Mouse (Mus musculus) kidney, postnatal 14 days (tissue): ENCODE results near the gene Slx4ip.
A peak's percentile ranks its signal among the peaks of the same experiment; 100 is the strongest.

Experiments
- DNase-seq: peaks from one replicate; pipeline ENCODE4 v3.0.0; 2022; ENCODE audit warnings: mixed read lengths

The Slx4ip gene

DNA sequence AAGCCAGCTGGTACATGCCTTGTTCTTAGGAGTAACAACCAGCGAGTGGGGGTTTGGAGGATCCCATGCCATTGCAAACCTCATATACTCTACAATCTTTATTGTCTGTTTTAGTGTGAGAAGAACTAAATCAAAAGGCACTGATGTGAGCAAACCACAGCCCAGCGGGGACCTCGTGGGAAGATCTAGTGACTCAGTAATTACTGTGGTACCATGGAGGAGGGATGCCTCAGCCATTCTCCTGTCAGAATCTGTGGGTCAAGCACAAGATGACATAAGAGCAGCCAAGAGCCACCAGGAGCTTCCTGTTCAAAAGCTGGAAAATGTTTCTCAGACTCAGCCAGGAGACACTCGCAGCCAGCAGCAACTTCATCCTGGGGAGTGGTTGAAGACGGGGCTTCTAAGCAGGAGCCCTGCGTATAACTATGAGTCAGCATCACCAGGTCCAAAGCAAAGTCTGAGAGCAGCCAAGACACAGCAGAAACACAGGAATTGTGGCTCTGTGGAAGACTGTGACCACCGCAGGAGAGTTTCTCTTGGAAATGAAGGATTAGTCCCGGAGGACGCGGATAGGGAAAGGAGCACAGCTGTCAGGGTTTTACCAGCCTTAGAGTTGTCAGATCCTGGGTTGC lies 176.6 kb downstream of the Slx4ip start:
- DNase-seq = no peak

GRCm38 (mm10) chr2:137073473-137074312 lies 182.7 kb downstream of the Slx4ip start:
- no peak for DNase-seq

- no peak for DNase-seq
Observed at GRCm38 (mm10) chr2:137074313-137074620, 183.2 kb downstream of the Slx4ip start.

DNA sequence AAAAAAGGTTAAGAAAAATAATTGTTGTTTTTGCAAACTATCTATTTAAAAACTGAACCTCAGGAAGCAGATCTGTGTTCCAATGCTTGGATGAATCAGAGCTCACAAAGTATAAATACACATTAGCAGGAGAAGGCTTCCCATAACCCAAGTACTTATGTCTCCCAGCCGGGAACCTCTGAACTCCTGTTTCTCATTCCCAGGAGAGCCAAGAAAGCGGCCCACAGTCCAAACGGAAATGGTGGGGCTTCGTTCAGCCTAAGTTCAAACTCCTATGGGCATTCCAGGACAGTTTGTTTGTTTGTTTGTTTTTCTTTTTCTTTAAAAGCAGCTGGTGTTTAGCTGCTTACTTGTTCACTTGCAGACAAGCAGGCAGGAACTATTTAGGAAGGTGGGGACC lies 187.8 kb downstream of the Slx4ip start:
- peak; percentile 47 for DNase-seq

DNA sequence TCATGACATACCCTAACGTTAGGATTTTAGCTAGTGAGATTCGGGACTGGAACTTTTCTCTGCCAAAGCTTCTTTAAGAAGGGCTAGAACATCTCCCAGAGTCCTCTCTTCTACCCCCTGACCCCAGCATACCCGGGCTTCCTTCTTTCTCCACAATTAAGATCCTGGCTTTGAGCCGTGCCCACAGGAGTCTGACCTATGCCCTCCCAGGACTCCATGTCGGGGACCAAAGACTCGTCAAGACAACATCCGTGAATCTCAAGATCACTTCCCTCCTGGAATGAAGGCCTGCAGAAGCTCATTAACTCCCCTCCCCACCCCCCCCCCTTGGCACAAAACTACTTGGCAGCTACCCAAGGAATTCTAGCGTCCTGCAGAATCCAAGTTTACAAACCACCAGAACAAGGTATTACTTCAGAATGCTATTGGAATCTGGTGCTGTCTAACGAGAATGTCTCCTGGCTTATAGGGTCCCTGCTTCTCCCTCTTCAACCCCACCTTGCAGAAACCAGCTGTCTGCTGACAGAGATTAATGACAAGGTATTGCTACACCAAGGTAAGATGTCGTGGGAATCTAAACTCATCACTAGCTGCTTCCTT lies 188.8 kb downstream of the Slx4ip start:
- DNase-seq = peak; percentile 55

DNA sequence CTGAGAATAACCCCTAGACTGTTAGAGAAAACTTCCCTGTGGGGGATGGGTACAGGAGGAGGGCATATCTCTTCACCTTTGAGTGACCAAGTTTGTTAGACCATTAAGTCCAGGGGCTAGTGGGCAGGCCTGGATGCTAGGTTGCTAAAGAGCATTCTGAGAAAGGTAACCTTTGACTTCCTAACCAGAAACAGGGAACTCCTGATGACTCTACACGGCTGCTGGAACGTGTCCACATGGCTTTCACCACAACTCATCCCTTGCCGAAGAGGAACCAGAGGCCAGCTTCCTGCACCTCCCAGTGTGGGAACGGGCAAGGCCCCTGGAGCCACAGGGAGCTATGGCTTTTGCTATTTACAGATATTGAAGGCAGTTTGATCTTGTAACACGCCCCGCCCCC lies 189.4 kb downstream of the Slx4ip start:
- peak; percentile 61 for DNase-seq

- DNase-seq = no peak
Observed at GRCm38 (mm10) chr2:137081001-137081400, 190.0 kb downstream of the Slx4ip start.

DNA sequence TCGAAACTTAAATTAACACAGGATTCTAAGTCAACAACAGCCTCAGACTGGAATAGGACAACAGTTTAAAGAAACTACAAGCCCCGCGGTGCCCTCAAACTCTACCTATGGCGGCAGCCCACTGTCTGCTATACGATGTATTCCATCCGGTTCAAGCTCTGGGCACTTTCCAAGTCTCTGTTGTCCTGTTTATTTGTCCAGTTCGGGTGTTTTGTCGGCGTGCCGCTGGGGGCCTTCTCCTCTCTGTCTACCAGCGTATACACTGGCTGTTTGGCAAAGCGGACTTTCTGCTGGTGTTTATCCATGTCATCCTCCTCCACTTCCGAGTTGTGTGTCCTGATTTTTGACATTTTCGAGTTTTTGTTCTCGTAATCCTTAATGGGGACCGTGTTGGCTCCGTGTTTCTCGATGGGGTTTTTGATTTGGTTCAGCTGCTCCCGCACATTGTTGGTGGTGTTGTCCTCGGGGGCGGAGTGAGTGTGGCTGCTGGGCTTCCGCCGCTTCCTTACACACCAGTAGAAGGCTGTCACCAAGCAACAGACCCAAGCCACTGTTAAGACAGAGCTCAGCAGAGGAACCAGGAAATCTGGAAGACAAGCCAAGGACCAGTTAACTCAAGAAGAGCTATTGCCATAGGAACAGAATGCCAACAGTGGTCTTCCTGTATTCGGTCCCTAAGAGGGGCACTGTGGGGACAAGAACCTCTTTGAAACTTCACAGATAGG lies 192.0 kb downstream of the Slx4ip start:
- peak; percentile 70 for DNase-seq

GRCm38 (mm10) chr2:137085257-137085656 lies 194.2 kb downstream of the Slx4ip start:
- DNase-seq = no peak

DNA sequence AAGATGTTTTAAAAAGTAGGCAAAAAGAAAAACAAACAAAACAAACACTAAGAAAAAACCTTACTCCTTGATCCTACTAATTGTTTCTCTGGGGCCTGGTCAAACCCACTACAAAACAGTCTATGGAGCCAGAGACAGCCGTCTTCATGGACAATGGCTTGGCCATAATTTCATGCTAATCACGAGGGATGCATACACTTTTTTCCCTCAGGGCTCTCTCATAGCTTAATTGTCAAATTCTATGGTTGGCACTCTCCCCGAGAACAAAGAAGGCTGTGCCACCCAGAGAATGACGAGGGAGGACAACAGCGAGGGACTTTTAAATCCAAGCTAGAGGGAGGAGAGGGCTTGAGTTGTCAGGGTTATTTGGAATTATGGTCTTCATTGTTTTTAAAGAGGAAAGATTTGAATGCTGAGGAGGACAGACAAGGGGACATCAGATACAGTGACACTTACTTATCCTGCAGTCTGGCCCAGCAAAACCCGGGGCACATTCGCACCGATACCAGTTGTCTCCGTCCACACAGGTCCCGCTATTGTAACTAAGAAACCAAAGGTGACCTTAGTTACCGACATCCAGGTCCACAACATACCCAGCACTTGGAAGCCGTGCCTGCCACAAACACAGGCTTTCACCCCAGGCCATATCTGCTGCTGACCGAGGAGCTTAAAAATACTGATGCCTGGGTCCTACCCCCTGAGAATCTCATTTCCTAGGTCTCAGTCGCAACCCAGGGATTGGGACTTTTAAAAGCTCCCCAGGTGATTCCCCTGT lies 195.8 kb downstream of the Slx4ip start:
- no peak for DNase-seq

DNA sequence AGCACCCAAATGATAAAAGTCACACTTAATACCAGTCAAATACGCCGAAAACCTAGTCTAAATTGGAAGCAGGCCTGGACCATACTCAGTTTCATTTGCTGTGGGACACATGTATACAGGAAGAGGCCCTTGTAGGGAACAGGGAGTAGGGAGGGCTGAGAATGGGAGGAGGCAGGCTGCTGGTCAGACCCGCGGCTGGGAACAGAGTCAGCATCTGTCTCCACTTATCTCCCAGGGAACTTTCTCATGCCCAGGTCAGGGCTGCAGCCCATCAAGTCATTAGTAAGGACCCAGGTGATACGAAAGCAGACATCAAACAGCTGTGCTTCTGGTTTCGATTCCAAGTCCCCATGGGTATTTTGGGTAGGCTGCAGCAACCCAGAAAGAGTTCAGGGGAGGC lies 196.7 kb downstream of the Slx4ip start:
- DNase-seq = no peak

DNA sequence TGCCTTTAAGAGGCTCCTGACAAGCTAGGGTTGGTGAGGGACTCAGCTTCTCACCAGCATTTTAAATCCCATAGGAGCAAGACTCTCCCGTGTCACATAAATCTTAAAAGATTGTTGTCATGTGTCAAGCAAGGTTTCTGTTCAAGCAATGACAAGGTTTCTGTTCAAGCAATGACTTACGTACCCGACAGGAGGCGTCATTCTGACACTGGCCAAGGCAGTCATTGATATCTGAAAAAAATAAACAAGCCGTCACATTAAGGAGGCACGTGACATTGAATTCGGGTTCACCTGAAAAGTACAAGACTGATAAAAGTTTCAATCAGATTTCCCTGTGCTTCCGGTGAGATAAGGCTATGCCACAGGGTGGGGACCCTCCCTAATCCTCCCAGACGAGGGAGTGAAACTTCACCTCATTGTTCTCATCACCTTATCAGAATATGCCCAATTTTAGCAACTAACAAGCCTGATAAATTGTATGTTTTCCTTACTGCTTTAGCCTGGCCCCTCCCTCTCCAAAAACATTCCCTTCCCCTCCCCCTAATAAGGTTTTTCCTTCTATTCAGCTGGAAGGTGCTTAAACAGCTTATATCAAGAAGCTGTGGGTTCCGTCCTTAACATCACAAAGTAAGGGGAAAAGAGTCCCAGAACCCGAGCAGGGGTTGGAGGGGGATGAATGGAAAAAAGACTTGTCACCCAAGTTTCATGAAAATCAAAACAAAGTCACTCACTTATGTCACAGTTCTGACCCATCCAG lies 200.9 kb downstream of the Slx4ip start:
- DNase-seq = no peak

- DNase-seq = no peak
Observed at GRCm38 (mm10) chr2:137092523-137093297, 201.7 kb downstream of the Slx4ip start.

- DNase-seq = no peak
Observed at GRCm38 (mm10) chr2:137093298-137093630, 202.2 kb downstream of the Slx4ip start.

DNA sequence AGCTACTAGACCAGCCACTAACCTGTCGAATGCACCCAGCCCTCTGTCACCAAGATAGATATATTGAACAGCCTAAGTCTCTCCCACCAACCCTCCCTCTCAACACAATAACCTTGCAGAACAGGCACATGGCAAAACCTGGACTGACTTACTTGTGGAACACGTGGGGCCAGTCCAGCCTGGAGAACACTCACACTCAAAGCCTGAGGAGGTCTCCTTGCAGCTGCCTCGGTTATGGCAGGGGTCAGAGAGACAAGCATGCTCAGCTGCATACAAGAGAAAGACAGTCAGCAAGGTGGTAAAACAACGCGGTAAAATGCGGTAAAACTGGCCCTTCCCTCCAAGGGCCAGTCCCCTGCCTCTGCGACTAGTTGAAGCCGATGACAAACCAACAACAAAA lies 203.3 kb downstream of the Slx4ip start:
- no peak for DNase-seq

DNA sequence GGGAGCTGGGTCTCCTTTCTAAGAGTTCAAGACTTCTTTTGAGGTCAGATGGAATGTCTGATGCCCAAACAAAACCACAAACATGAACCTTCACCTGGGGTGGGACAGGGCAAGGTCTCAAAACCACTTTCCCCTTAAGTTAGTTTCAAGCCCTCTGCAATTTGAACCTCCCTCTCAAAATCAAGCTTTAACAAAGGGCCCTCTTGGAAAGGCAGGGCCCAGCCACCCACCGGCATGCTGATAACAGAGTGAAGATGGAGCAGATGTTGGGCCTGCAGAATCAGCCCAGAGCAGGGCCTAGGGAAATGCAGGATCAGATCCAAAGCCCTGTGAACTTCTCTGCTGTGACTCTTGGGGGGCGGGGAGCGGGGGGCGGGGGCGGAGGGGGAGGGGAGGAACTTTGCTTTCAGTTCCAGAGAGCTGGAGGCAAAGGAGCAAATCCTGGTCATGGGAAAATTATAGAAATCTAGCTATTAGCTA lies 206.0 kb downstream of the Slx4ip start:
- DNase-seq = no peak

- DNase-seq = no peak
Observed at GRCm38 (mm10) chr2:137098269-137099035, 207.4 kb downstream of the Slx4ip start.

GRCm38 (mm10) chr2:137099211-137099734 lies 208.3 kb downstream of the Slx4ip start:
- DNase-seq = no peak

GRCm38 (mm10) chr2:137101074-137101473 lies 210.1 kb downstream of the Slx4ip start:
- DNase-seq = peak; percentile 41

DNA sequence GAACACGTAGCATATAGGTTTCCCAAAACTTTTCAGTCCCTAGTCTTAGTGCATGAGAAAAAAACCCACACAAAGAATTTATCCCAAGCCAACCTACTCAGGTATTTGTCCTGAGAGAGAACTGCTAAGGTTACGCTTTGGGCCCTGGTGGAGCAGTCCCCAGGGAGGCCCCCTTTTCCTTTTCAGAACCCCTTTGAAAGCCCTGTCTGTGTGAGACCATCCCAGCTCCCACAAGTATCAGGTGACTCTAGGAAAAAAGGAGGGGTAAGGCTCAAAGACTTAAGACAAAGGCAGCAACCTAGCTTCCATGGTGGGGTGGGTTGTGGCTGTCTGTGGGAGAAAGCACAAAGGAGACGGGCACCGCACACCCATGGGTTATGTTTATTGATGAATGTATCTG lies 216.2 kb downstream of the Slx4ip start:
- DNase-seq = no peak
